Mouse (Mus musculus) megakaryocyte-erythroid progenitor cell, adult 5-6 weeks (primary cell): ENCODE data around the gene D630003M21Rik. TPM values are rescaled to one million over a fixed set of nuclear protein-coding genes. Genes with fewer than 3 reads are reported as not detected.
A peak's percentile ranks its signal among the peaks of the same experiment; 100 is the strongest.

Source experiments
- ATAC-seq: replicated peaks from 2 replicates; pipeline ENCODE4 v1.8.0; 2016; ENCODE audit warnings: mild to moderate bottlenecking, inconsistent platforms; ENCODE audit not compliant: severe bottlenecking, poor library complexity, low FRiP score, low TSS enrichment
- total RNA-seq, 2 experiments: library from RNA; stranded (forward) in 1 of 2; stranded (reverse) in 1 of 2; fragments of 200-1000, 215-1000 nt in 1 of 2; fragments of >200 nt in 1 of 2; fragmentation: Nextera tagmentation in 1 of 2; gene quantifications; 2 replicates each; pipeline ENCODE4 v1.2.3; 2014 to 2017

D630003M21Rik gene
- total RNA-seq, 2 experiments from 2014 or later: not detected

- peak; percentile 12; the same call in 1 of the 2 replicates for ATAC-seq
Observed at GRCm38 (mm10) chr2:158174958-158175357, 54.1 kb downstream of the D630003M21Rik start.

DNA sequence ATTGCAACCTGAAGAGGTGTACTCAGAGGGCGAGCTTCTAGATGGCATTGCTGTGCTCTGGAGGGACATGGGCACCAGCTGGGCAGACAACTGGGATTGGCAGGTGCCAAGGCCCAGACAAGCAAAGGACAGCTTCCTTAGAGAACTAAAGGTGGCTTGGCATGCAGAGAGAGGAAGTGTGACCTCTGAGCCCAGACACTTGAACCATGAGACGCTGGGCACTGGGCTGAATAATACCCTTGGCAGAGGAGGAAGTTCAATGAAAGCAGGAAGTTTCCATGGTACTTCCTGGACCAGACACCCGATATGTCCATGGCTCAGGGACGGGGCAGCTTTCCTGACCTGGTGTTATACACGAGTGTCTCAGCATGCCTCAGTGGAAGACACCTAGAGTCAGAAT, 54.6 kb downstream of the D630003M21Rik start:
- ATAC-seq: no peak

GRCm38 (mm10) chr2:158170394-158170793, 58.6 kb downstream of the D630003M21Rik start:
- ATAC-seq: no peak

- ATAC-seq: no peak
Observed at GRCm38 (mm10) chr2:158169771-158170170, 59.3 kb downstream of the D630003M21Rik start.

DNA sequence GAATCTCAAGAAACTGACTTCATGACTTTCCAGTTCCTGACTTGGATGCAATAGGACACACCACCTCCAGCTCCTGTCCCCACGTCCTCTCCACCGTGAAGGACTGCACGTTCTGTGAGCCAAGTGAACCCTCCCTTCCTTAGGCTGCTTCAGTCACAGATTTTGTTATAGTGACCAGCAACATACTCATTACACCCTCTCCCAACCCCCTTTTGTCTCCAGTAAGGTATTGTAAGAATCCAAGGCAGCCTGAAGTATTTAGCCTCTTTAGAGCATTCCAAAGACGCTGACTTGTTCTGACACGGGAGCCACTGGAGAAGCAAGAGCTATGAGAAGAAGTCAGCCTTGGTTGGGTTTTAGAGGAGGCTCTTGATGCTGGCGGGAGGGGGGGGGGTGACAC, 59.7 kb downstream of the D630003M21Rik start:
- ATAC-seq: no peak

DNA sequence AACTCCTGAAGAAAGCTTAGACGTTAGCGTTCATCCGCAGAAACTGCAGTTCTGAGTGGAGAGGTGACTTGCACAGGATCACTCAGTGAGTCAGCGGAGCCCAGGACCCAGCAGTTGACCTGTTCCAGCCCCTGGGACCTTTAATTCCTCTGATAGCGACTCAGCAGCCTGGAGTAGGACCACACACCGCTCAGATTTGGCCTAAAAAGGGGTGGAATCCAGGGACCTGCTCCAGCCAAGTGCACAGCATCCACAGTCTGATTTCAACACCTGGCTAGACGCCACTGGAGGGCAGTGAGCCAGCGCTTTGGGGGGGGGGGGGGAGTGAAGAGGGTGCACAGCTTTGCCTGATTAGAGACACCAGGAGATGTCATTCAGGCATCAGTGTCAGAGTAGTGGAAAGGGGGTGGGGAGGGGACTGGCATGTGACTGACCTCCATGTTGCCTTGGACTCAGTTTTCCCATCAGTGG, 60.2 kb downstream of the D630003M21Rik start:
- ATAC-seq: peak; percentile 54; the same call in 1 of the 2 replicates

GRCm38 (mm10) chr2:158167496-158168205, 61.4 kb downstream of the D630003M21Rik start:
- ATAC-seq: peak; percentile 25; the same call in 1 of the 2 replicates

GRCm38 (mm10) chr2:158166628-158167027, 62.4 kb downstream of the D630003M21Rik start:
- peak; percentile 72 for ATAC-seq

GRCm38 (mm10) chr2:158165776-158166175, 63.2 kb downstream of the D630003M21Rik start:
- no peak for ATAC-seq

DNA sequence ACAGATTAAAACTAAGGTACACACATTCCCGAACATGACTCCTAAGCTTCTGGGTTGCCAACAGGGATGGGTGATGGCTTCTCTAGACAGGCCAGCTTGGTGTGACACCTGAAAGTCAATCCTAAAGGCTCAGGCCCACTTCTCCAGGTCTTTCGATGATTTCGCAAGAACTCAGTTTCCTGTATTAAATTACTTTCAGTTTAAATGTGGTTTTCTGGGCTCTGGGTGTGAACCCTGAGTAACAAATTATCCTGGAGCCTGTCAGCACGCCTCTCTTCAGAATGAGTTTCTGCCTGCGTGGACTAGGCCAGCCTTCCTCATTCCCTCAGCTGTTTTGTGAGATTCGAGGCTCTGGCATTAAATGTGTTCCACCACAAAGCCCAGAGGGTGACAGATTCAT, 66.0 kb downstream of the D630003M21Rik start:
- no peak for ATAC-seq

GRCm38 (mm10) chr2:158161761-158162160, 67.3 kb downstream of the D630003M21Rik start:
- no peak for ATAC-seq

DNA sequence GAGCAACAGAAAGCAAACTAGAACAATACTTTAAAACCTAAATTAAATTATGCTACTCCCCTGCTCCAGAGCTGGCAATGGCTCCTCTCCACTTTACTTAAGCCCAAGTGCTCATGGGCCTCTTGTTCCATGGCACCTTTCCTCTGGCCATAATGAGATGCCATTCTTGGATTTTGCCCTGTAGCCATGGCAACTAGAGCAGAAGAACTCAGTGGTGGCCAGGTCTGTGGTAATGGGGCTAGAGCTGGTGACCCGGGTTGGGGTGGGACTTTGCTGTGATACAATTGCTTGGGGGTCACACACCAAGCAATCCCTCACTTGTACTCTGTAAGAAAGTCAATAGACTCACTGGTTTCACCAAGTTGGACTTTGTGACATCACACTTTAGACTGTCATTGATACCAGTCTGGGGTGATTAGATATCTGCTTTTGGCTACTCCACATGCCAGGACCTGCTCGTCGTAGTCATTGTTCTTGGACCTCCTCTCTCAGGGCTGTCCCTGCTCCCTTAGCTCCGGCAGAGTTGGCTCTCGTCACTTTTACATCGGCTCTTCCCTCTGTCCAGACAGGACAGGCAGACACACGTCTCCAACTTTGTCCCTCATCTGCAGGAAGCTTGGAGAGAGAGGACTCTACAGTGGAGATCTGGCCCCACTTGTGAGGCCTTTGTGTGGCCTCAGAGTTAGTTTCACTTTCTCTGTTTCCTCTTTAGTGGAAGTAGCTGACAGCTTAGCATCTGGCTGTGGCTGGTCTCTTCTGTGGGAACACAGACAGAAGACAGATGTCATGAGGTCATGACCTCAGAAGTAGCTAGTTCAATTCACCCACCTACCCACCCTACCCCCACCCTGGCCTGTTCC, 69.4 kb downstream of the D630003M21Rik start:
- ATAC-seq: peak; percentile 64

- no peak for ATAC-seq
Observed at GRCm38 (mm10) chr2:158157654-158158053, 71.4 kb downstream of the D630003M21Rik start.

DNA sequence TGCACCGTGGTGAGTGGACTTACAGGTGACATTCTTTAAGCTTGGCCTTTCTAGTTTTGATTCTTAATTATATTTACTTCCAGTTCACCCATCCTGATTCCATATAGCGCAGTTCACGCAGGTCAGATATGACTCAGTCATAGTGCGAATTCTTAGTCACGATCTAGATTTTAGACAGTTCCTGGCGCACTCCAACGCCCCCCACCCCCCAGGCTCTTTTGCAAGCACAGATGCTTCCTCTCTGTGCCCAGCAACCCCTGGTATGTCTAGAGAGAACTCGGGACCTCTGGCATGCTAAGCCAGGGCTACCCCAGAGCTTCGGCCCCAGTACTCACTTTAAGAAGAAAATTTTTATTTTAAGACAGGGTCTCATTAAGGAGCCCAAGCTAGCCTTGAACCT, 72.5 kb downstream of the D630003M21Rik start:
- ATAC-seq: no peak

- no peak for ATAC-seq
Observed at GRCm38 (mm10) chr2:158155615-158156014, 73.4 kb downstream of the D630003M21Rik start.

DNA sequence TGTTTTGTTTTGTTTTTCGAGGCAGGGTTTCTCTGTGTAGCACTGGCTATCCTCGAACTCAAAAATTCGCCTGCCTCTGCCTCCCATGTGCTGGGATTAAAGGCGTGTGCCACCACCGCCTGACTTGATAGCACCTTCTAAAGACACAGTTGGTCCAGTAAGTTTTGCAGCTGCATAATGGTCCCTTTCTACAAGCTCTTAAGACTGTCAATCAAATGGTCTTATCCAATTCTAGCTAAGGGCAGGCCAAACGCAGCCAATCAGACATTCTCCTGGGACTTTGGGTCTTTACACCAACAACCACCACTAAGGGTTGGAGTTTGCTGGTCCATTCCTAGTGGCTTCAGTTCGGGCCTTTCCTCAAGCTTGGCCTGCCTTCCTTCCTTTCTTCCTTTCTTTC, 73.9 kb downstream of the D630003M21Rik start:
- no peak for ATAC-seq

DNA sequence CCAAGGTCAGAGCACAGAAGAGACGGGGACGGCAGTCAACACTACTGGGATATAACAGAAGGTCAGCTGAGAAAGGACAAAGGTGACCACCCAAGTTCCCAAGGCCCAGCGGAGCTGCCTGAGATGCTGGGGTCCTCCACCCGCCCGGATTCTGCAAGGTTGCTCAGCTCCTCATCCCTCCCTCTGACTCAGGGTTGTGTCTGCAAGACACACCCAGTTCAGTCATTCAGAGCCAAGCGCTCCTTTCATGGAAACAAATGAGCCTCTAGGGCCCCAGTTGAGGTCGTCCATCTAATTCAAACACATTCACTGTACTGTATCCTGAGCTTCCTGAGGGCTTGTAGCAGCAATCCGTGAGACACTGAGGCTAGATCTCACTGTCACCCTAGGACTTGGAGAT, 74.4 kb downstream of the D630003M21Rik start:
- ATAC-seq: no peak

- ATAC-seq: peak; percentile 60
Observed at GRCm38 (mm10) chr2:158153728-158154343, 75.2 kb downstream of the D630003M21Rik start.

DNA sequence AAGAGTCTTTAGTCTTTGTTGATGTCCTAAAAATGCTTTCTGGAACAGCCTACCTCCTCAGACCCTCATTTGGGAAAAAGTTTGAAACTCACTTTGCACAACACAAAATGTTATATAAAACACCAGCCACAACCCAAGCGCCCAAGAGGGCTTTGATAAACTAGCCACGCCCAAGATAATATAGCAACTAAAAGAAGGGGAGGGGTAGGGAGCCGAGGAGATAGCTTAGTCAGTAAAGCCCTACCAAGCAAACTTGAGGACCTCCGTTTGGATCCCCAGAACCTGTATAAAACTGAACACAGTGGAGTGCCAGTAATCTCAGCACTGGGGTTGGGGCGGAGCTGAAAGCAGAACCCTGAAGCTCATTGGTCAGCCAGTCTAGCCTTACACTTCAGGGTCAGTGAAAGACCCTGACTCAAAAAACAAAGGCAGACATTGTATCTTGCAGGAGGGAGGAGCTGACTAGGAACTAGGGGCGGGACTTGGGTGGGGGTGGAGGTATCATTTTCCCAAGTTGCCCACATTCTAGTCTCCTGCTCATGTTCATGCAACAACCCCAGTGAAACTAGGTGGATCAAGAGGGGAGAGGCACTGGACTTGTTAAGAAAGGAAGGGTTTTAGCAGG, 76.2 kb downstream of the D630003M21Rik start:
- ATAC-seq: peak; percentile 45

DNA sequence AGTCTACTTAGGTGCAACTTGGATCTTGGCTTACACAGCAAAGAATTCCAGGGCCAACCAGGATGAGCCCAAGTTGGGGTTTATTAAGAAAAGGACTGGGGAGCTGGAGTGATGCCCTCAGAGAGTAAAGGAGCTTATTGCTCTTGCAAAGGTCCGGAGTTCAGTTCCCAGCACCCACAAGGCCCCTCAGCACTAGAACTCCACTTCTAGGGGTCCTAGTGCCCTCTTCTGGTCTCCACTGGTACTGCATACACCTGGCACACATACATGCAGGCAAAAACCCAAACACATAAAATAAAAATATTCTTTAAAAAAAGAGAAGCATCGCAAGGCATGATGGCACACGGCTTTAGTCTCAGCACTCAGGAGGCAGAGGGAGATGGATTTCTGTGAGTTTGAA, 77.9 kb downstream of the D630003M21Rik start:
- no peak for ATAC-seq
